Mouse (Mus musculus) cortical plate, adult 2 months (tissue): ENCODE results near the gene Traf5.

Source experiments
- CTCF ChIP-seq: fragments of 200-500 bp; IDR thresholded peaks from 2 replicates; pipeline ENCODE4 v1.5.1; 2011; ENCODE audit warnings: mild to moderate bottlenecking, control low read depth, low read length; ENCODE audit not compliant: insufficient read depth; ENCODE audit errors: extremely low read depth
- POLR2A ChIP-seq: fragments of 200-500 bp; IDR thresholded peaks from 2 replicates; pipeline ENCODE4 v1.6.1; 2011; ENCODE audit warnings: mild to moderate bottlenecking, low read length, control low read depth; ENCODE audit not compliant: insufficient read depth; ENCODE audit errors: extremely low read depth

- TF ChIP-seq POLR2A, result no peak
- TF ChIP-seq CTCF, result no peak
Observed at GRCm38 (mm10) chr1:191955101-191955500, 137.3 kb downstream of the Traf5 start.
